Mouse (Mus musculus) forebrain, embryonic 14.5 days (tissue): ENCODE results near the gene Nsun5. TPM values are rescaled to one million over a fixed set of nuclear protein-coding genes. Genes with fewer than 3 reads are reported as not detected.
A peak's percentile ranks its signal among the peaks of the same experiment; 100 is the strongest.

Experiments
- ATAC-seq: fragments of 200-750 bp; cut with Nextera tagmentation; 2 replicates; pipeline ENCODE4 v1.8.0; 2017; ENCODE audit warnings: mild to moderate bottlenecking, moderate library complexity
- DNase-seq: peaks from one replicate; pipeline ENCODE4 v3.0.0-alpha.2; 2015; ENCODE audit warnings: low spot score
- H3K27ac ChIP-seq: fragments of 300-500 bp; sonication (generic); 2 replicates; pipeline ENCODE4 v1.5.1; 2014; ENCODE audit warnings: low read depth, mild to moderate bottlenecking, control low read depth, low read length, moderate library complexity
- H3K27me3 ChIP-seq: fragments of 300-500 bp; sonication (generic); replicated peaks from 2 replicates; pipeline ENCODE4 v1.6.1; 2014; ENCODE audit warnings: low read length, control low read depth, mixed read lengths; ENCODE audit not compliant: control insufficient read depth, insufficient read depth
- H3K36me3 ChIP-seq: fragments of 300-500 bp; sonication (generic); 2 replicates; pipeline ENCODE4 v1.6.1; 2014; ENCODE audit warnings: low read length, control low read depth; ENCODE audit not compliant: control insufficient read depth, insufficient read depth
- H3K4me1 ChIP-seq: fragments of 300-500 bp; sonication (generic); 2 replicates; pipeline ENCODE4 v1.6.1; 2014; ENCODE audit warnings: antibody characterized with exemption, low read length, control low read depth; ENCODE audit not compliant: control insufficient read depth, insufficient read depth
- H3K4me2 ChIP-seq: fragments of 300-500 bp; sonication (generic); 2 replicates; pipeline ENCODE4 v1.6.1; 2014; ENCODE audit warnings: mild to moderate bottlenecking, control low read depth, low read length
- H3K4me3 ChIP-seq: fragments of 300-500 bp; sonication (generic); 2 replicates; pipeline ENCODE4 v1.5.1; 2014; ENCODE audit warnings: low read depth, low read length, control low read depth
- H3K9ac ChIP-seq: fragments of 300-500 bp; sonication (generic); 2 replicates; pipeline ENCODE4 v1.6.1; 2014; ENCODE audit warnings: mild to moderate bottlenecking, low read length, control low read depth, moderate library complexity
- H3K9me3 ChIP-seq: fragments of 300-500 bp; sonication (generic); replicated peaks from 2 replicates; pipeline ENCODE4 v1.6.1; 2016; ENCODE audit warnings: low read length, control low read depth, mixed read lengths; ENCODE audit not compliant: control insufficient read depth
- WGBS: fragments of 180-500 bp; shearing (Covaris S2); extraction: QIAGEN DNeasy Blood & Tissue Kit; methylation state at CpG from one replicate; pipeline ENCODE4 v1.1.7; 2014; 5-methylcytosine and 5-hydroxymethylcytosine counted together
- polyA plus RNA-seq: library from polyadenylated mRNA; unstranded; fragments of >200 nt; fragmentation: Nextera tagmentation; extraction: Ambion mirVana; gene quantifications from 2 replicates; pipeline ENCODE4 v1.2.1, GENCODE M21; 2014

The Nsun5 gene
- polyA plus RNA-seq, 1 experiment from 2014 or later = 27.2 TPM

DNA sequence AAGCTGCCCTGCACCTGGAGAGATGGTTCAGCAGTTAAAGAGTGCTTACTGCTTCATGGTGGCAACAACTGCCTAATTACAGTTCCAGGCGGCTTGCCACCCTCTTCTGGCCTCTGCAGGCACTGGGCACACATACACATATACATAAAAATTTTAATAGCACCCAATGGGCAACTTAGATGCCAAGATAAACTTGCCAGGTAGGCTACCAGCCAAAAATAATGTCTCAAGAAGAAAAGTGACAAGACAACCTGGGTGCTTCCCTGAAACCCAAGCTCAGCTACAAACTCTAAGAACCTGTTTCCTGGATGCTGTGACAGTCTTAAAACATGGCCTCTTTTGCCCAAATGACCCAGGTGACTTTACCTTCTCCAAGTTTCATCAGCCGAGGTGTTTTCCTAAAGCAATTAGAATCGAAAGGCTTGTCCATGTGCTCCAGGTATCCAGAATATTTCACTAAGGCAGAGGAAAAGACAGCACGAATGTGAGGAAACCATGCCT is 22.2 kb upstream of the Nsun5 start:
- no peak overlapping the region for H3K9ac ChIP-seq
- H3K36me3 ChIP-seq = no peaks in the 10 kb centered on the region
- H3K4me2 ChIP-seq = no peak overlapping the region
- DNase-seq (no peak), ATAC-seq (no peak)
- no peak overlapping the region for H3K4me3 ChIP-seq
- no peaks in the 10 kb centered on the region for H3K27me3 ChIP-seq
- no peaks in the 10 kb centered on the region for H3K4me1 ChIP-seq
- H3K27ac ChIP-seq = no peak overlapping the region
- WGBS = 74% methylated on average over 4 of the region's 4 CpGs
- H3K9me3 ChIP-seq = no peaks in the 10 kb centered on the region

DNA sequence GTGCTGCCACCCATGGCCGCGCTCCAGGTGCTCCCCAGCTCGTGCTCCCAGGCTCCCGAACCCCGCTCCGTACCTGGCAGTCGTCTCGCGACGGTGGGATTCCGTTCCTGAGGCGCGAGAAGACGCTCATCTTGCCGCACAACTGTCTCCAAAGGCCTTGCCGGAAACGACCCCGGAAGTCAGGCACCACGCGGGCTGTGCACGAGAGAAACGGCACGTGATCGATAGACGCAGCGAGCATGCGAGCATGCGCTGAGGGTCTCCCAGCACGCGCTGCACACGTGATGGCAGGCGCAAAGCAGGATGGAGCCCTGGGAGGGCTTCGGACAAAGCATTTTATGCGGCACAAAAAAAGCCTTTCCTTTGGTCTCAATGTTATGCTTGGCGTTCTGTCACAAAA is 19.9 kb upstream of the Nsun5 start, which contains the start of gene Fkbp6:
Gene Fkbp6, minus strand, starts transcription at position 183 of the 400 bp plus-strand sequence.
- 90% methylated on average over 35 of the region's 35 CpGs for WGBS
- Histone ChIP-seq H3K27ac (no peak within 1 kb of the TSS), H3K9me3 (no peaks in the 10 kb centered on the region), H3K27me3 (no peaks in the 10 kb centered on the region), H3K36me3 (no peaks in the 10 kb centered on the region), H3K9ac (no peak within 1 kb of the TSS), H3K4me3 (no peak within 1 kb of the TSS), H3K4me1 (no peaks in the 10 kb centered on the region), H3K4me2 (no peak within 1 kb of the TSS)
- ATAC-seq (no peak), DNase-seq (no peak)

DNA sequence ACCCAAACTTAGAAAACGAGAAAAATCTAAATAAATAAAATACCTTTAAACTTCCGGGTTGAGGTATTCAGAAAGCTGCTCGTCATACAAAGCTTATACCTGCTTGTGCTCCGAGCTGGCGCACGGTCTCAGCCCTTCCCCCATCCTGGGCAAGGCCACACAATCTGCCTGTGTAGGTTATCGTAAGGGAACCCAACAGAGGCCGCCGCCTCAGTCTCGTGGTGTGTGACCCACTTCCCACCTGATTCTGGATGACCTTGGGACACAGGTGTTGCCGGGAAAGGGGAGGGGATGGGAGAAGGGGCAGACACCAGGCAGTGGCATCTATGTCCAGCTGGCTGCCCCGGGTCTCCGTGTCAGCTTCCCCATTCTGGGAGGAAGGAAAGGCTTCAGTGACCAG is 18.1 kb upstream of the Nsun5 start:
- DNase-seq = no peak
- 87% methylated on average over 13 of the region's 13 CpGs for WGBS

DNA sequence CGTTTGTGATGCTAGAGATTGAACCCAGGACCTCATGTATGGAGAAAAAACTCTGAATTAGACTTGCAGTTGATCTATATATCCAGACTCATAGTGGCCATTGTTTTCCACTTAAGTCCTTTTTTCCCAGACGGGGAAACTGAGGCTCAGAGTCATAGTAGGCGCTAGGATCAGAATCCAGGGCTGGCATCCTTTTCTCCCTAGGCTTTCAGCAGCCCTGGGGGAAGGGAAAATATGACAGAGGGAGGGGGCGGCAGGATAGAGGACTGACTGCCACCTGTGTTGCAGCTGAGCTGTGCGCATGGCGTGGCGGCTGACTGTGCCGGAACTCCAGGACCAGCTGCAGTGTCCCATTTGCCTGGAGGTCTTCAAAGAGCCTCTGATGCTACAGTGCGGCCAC is 16.8 kb upstream of the Nsun5 start, which contains the start of gene Trim50:
Gene Trim50, plus strand, starts transcription at position 301 of the 400 bp plus-strand sequence.
- 69% methylated on average over 9 of the region's 9 CpGs for WGBS

More for the DNA sequence above, 18.1 kb upstream of the Nsun5 start:
- Histone ChIP-seq H3K27me3 (no peaks in the 10 kb centered on the region), H3K4me1 (no peaks in the 10 kb centered on the region), H3K4me3 (no peak overlapping the region), H3K9ac (no peak overlapping the region), H3K36me3 (no peaks in the 10 kb centered on the region), H3K27ac (no peak overlapping the region), H3K9me3 (no peaks in the 10 kb centered on the region), H3K4me2 (no peak overlapping the region)
- ATAC-seq = no peak

DNA sequence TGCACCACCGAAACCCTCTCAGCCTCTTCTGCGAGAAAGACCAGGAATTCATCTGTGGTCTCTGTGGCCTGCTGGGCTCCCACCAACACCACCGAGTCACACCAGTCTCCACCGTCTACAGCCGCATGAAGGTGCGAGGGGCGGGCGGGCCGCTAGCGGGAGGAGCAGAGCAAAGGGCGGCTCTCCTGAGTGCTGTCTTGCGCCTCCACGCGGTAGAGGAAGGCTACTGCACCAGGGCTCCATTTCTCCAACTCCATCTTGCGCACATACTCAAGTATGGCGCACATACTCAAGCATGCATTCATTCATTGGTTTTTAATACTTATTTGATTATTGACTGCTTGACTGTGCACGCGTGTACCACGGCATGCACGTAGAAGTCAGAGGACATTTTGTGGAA is 16.2 kb upstream of the Nsun5 start:
- H3K36me3 ChIP-seq = no peaks in the 10 kb centered on the region
- H3K4me3 ChIP-seq = no peak overlapping the region
- no peak overlapping the region for H3K27ac ChIP-seq
- H3K9ac ChIP-seq = no peak overlapping the region
- ATAC-seq (no peak), DNase-seq (peak; percentile 17)
- no peaks in the 10 kb centered on the region for H3K4me1 ChIP-seq
- 17% methylated on average over 20 of the region's 20 CpGs for WGBS
- no peak overlapping the region for H3K4me2 ChIP-seq
- 0 out of 2 replicates have a peak, but pooled peaks cover 4% of the 10 kb centered on the region for H3K9me3 ChIP-seq
- no peaks in the 10 kb centered on the region for H3K27me3 ChIP-seq

More for the DNA sequence above, 16.8 kb upstream of the Nsun5 start, which contains the start of gene Trim50:
- Histone ChIP-seq H3K9me3 (0 out of 2 replicates have a peak, but pooled peaks cover 4% of the 10 kb centered on the region), H3K27me3 (no peaks in the 10 kb centered on the region), H3K27ac (no peak within 1 kb of the TSS), H3K36me3 (no peaks in the 10 kb centered on the region), H3K9ac (no peak within 1 kb of the TSS), H3K4me1 (no peaks in the 10 kb centered on the region), H3K4me2 (no peak within 1 kb of the TSS), H3K4me3 (no peak within 1 kb of the TSS)
- ATAC-seq (no peak), DNase-seq (no peak)

DNA sequence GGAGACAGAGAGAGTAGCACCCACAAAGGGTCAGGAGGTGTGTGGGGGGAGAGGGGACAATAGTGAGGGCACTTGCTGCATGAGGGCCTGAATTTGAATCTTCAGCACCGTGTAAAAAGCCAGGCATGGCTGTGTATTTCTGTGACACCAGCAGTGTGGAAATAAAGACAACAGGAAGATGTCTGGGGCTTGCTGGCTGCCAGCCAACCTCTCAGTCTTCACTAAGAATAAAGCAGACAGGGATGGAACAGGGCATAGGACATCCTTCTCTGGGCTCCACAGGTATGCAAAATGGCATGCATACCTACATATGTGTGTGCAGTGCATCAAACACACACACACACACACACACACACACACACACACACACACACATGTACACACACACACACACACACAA is 13.7 kb upstream of the Nsun5 start:
- Histone ChIP-seq H3K4me3 (no peak overlapping the region), H3K4me1 (no peaks in the 10 kb centered on the region), H3K9ac (no peak overlapping the region), H3K36me3 (no peaks in the 10 kb centered on the region), H3K27me3 (no peaks in the 10 kb centered on the region), H3K27ac (no peak overlapping the region), H3K9me3 (0 out of 2 replicates have a peak, but pooled peaks cover 4% of the 10 kb centered on the region), H3K4me2 (no peak overlapping the region)
- 39% methylated on average over 1 of the region's 1 CpGs for WGBS
- ATAC-seq = no peak
- peak; percentile 30 for DNase-seq

DNA sequence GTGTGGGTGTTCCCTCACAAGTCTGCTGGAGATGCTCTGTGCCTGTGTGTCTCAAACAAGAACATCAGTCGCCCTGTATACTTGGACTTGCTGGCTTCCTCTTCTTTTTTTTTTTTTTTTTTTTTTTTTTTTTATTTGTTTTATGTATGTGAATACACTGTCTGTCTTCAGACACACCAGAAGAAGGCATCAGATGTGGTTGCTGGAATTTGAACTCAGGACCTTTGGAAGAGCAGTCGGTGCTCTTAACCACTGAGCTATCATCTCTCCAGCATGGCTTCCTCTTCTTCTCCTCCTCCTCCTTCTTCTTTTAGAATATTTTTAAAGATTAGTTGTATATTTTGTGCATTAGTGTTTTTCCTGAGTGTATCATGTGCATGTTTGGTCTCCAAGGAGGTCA is 12.2 kb upstream of the Nsun5 start:
- Histone ChIP-seq H3K9ac (no peak overlapping the region), H3K27me3 (no peaks in the 10 kb centered on the region), H3K27ac (no peak overlapping the region), H3K4me1 (no peaks in the 10 kb centered on the region), H3K4me3 (no peak overlapping the region), H3K4me2 (no peak overlapping the region), H3K9me3 (0 out of 2 replicates have a peak, but pooled peaks cover 4% of the 10 kb centered on the region), H3K36me3 (no peaks in the 10 kb centered on the region)
- 75% methylated on average over 2 of the region's 2 CpGs for WGBS
- no peak for DNase-seq
- no peak for ATAC-seq

DNA sequence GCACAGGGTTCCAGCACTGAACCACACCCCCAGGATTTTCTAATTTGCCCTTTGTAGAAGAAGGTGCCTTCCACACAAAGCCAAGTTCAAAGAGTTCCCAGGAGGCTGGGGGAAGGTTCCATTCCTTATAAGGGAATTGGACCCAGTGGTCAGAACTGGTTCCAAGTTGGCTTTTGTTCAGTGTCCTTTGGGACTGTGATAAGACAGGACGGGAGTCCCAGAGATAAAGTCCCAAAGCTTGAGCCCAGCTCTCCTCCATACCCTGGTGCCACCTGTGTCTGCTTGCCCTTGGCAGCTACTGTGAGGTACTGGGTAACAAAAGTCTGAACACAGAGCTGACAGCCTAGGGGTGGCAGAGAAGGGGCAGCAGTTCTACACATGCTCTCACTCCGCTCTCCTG is 10.0 kb upstream of the Nsun5 start:
- Histone ChIP-seq H3K9ac (no peak overlapping the region), H3K4me2 (no peak overlapping the region), H3K27ac (no peak overlapping the region), H3K4me3 (no peak overlapping the region), H3K27me3 (no peaks in the 10 kb centered on the region), H3K36me3 (no peaks in the 10 kb centered on the region), H3K4me1 (no peaks in the 10 kb centered on the region), H3K9me3 (0 out of 2 replicates have a peak, but pooled peaks cover 4% of the 10 kb centered on the region)
- 100% methylated on average over 2 of the region's 2 CpGs for WGBS
- ATAC-seq (no peak), DNase-seq (no peak)

DNA sequence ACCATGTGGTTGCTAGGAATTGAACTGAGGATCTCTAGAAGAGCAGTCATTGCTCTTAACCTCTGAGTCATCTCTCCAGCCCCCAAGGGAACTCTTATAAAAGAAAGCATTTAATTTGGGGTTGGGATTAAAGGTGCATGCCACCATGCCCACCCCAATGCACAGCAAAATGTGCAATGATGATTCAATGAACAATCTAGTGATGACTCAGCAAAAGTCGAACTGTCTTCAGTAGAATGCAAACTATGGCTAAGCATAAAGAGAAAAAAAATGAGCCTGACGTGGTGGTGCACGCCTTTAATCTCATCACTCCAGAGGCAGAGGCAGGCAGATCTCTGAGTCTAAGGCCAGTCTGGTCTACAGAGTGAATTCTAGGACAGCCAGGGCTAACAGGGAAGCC is 7.2 kb upstream of the Nsun5 start:
- DNase-seq = no peak
- no peak overlapping the region for H3K4me2 ChIP-seq
- no peak overlapping the region for H3K27ac ChIP-seq
- ATAC-seq = no peak
- WGBS = 94% methylated on average over 3 of the region's 3 CpGs
- no peak overlapping the region for H3K9ac ChIP-seq
- H3K4me3 ChIP-seq = no peak overlapping the region
- no peaks in the 10 kb centered on the region for H3K36me3 ChIP-seq
- H3K4me1 ChIP-seq = no peaks in the 10 kb centered on the region
- H3K9me3 ChIP-seq = 0 out of 2 replicates have a peak, but pooled peaks cover 2% of the 10 kb centered on the region
- no peaks in the 10 kb centered on the region for H3K27me3 ChIP-seq
